ENCODE assay signal across 9 mouse cellular contexts in the genomic region with DNA sequence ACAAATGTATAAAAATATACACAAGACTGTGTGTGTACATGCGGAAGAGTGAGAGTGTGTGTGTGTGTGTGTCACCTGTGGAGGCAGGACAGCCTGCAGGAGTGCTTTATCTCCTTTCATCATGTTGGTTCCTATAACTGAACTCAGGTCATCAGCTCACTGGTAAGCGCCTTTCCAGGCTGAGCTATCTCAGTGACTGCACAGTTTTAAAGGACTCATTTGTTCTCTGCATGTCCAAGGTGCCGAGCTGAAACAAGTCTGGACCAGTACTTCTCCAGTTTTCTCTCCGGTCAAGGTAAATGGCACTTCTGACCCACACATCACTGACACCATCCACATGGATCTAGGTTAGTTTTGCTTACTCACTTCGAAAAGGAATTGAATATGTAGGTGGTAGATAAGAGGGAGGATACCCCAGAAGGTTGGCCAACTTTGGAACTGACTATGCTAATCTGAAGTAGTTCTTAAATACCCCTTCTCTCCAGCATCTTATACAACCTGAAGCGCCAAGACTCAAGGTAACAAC. TPM values are rescaled to one million over a fixed set of nuclear protein-coding genes. Genes with fewer than 3 reads are reported as not detected.
DNase-seq lines count a peak whose midpoint lies in the region; ATAC-seq and TF ChIP-seq lines count a peak whose summit lies in the region.
"Had no signal": no experiment of that assay in that cellular context is flagged by ENCODE, and none has a peak within 500 bp of the region (broad histone marks: within the 10 kb centered on the region; RNA-seq: fewer than 3 reads in every experiment).

No protein-coding gene starts in this region.

- peaks cover 50% of the 10 kb centered on the region for H3K79me2 ChIP-seq in myocyte (ENCODE audit: control insufficient read depth, insufficient read depth)

- H3ac ChIP-seq in myocyte (ENCODE audit: control insufficient read depth, insufficient read length) = no peak overlapping the region

- H3K27ac ChIP-seq in kidney, embryonic 15.5 days = 0 out of 2 replicates have a peak overlapping the region, but pooled peaks have one; percentile 98
- H3K27ac ChIP-seq in limb, embryonic 13.5 days = no peak overlapping the region

- peak overlapping the region; percentile 74 for H3K4me2 ChIP-seq in kidney, embryonic 15.5 days
- peak overlapping the region; percentile 81 for H3K4me2 ChIP-seq in limb, embryonic 13.5 days (replicated peaks)
- peak overlapping the region; percentile 98 for H3K4me2 ChIP-seq in myocyte (ENCODE audit: low read depth)

- no peak for ATAC-seq in kidney, embryonic 15.5 days (replicated peaks; ENCODE audit: low FRiP score)
- peak; percentile 25; the same call in 1 of the 2 replicates for ATAC-seq in erythroblast, adult 5-6 weeks (replicated peaks; ENCODE audit: low FRiP score, poor library complexity, severe bottlenecking)
- no peak for ATAC-seq in limb, embryonic 13.5 days (ENCODE audit: low FRiP score, low read depth)

- no peaks in the 10 kb centered on the region for H3K36me3 ChIP-seq in kidney, embryonic 15.5 days
- no peaks in the 10 kb centered on the region; the same call in 1 of the 2 replicates for H3K36me3 ChIP-seq in limb, embryonic 13.5 days
- H3K36me3 ChIP-seq in myocyte (ENCODE audit: control insufficient read depth, insufficient read depth) = no peaks in the 10 kb centered on the region

- H3K9ac ChIP-seq in kidney, embryonic 15.5 days = no peak overlapping the region
- H3K9ac ChIP-seq in limb, embryonic 13.5 days = no peak overlapping the region

- WGBS in kidney, embryonic 15.5 days = 76% methylated on average over 6 of the region's 6 CpGs
- WGBS in limb, embryonic 13.5 days = 81% methylated on average over 6 of the region's 6 CpGs

- no peak for DNase-seq in kidney, adult 18-20 months
- no peak for DNase-seq in embryo, embryonic 10 days (ENCODE audit: low spot score)
- no peak for DNase-seq in Muller cell, postnatal 12 days (ENCODE audit: inconsistent ontology term)
- DNase-seq in cerebellum, adult 18-20 months = no peak
- DNase-seq: right cerebral cortex, postnatal 25 days had no signal

- H3K4me1 ChIP-seq in kidney, embryonic 15.5 days = peaks cover 55% of the 10 kb centered on the region
- peaks cover 60% of the 10 kb centered on the region for H3K4me1 ChIP-seq in limb, embryonic 13.5 days

- no peaks in the 10 kb centered on the region for H3K27me3 ChIP-seq in kidney, embryonic 15.5 days
- no peaks in the 10 kb centered on the region for H3K27me3 ChIP-seq in limb, embryonic 13.5 days
- H3K27me3 ChIP-seq in myocyte (ENCODE audit: control insufficient read depth, insufficient read depth, insufficient read length) = no peaks in the 10 kb centered on the region

- no peak for TF ChIP-seq POLR2A in myocyte (IDR thresholded peaks at IDR 0.05; ENCODE audit: insufficient read length, low read depth)

- no peaks in the 10 kb centered on the region for H3K9me3 ChIP-seq in kidney, embryonic 15.5 days (replicated peaks)
- no peaks in the 10 kb centered on the region for H3K9me3 ChIP-seq in limb, embryonic 13.5 days

- H3K4me3 ChIP-seq in kidney, embryonic 15.5 days (replicated peaks) = peak overlapping the region; percentile 92
- H3K4me3 ChIP-seq in limb, embryonic 13.5 days = peak overlapping the region; percentile 83
- H3K4me3 ChIP-seq in myocyte = no peak overlapping the region

TF ChIP-seq in myocyte, 11 proteins besides CTCF, POLR2A, EP300 and RAD21:
- no peak for TF ChIP-seq CEBPB (IDR thresholded peaks at IDR 0.05; ENCODE audit: insufficient read depth, poor library complexity, severe bottlenecking)
- TF ChIP-seq E2F4 (IDR thresholded peaks at IDR 0.05; ENCODE audit: insufficient read depth) = no peak

RNA-seq across cellular contexts. Expression of a gene that starts 2.5 kb away (rescaled TPM):
- polyA plus RNA-seq in kidney, embryonic 15.5 days (2015; fragmentation: Nextera tagmentation; extraction: Ambion mirVana) = 5.0 and 5.7 TPM in 2 replicates
- total RNA-seq in erythroblast, adult 5-6 weeks (2015; ENCODE audit: low replicate concordance) = 2.7 and 3.3 TPM in 2 replicates
- 0.85 and 1.4 TPM in 2 replicates for total RNA-seq in erythroblast, adult 5-6 weeks (2017; ENCODE audit: low replicate concordance)
- polyA plus RNA-seq in limb, embryonic 13.5 days (2015; fragmentation: Nextera tagmentation; extraction: Ambion mirVana) = 7.0 and 8.1 TPM in 2 replicates
- polyA plus RNA-seq in myocyte (2012; fragmentation: generic; extraction: Trizol) = 9.3 TPM
